Mouse (Mus musculus): ENCODE data around the gene Vrk1.

DNA sequence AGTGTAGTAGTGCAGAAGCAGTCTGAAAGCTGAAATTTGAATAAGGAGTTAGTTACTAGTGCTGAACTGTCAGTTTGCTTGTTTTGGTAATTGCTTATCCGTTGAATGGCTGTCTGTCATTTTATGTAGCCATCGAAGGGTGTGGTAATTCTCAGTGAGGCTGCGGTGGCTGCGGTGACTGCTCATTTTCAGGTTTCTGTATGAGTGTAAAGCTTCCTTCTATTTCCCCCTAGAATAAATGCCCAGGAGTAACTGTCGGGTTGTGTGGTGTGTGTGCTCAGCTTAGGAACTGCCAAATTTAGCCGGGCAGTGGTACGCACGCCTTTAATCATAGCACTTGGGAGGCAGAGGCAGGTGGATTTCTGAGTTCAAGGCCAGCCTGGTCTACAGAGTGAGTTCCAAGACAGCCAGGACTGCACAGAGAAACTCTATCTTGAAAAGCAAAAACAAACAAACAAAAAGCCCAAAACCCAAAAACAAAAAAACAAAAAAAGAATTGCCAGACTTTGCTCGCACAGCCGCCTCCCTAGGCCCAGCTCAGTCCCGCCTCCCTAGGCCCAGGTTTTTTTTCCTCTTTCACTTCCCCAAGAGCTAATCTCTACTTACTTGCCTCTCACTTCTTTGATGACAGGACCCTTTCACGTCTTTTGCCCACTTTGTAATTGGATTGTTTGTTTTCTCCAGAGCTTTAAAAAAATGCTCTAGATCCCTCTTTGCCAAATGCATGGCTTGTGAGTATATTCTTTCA, 6.4 kb downstream of the Vrk1 start:
- TF ChIP-seq GATA1 (IDR thresholded peaks at IDR 0.05; ENCODE audit: borderline replicate concordance, low read length) (no peak), FLI1 (IDR thresholded peaks at IDR 0.05; ENCODE audit: low read length) (no peak)

Data from megakaryocyte, embryonic 14.5 days (primary cell).